Mouse (Mus musculus): Measurements from ENCODE around the gene Gm10477.
"Not testable (repeated sequence)": the region's sequence is repeated elsewhere in the genome, so short reads cannot be mapped to it uniquely, and the experiment has no call there.

Gene Gm10477

DNA sequence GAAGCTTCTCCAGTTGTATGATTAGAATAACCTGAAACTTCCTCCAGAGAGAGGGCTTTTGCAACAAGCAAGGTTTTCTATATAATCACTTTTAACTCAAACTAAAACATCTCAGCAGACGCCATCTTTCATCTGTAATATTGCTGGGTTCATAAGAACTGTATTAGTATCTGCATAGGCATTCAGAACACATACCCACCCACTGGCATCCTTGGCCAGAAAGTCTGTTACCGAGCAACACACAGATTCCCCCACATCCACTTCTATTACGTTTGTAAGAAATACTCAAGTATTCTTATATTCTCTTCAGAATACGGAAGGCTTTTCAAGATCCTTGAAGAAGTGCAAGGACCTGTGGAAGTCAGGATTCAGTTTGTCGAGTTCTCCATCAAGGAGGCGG, at the start of gene Gm10477:
Gene Gm10477, plus strand, starts transcription at position 301 of the 400 bp plus-strand sequence.
- DNase-seq (ENCODE audit: low read depth, low spot score): not testable (repeated sequence)

DNA sequence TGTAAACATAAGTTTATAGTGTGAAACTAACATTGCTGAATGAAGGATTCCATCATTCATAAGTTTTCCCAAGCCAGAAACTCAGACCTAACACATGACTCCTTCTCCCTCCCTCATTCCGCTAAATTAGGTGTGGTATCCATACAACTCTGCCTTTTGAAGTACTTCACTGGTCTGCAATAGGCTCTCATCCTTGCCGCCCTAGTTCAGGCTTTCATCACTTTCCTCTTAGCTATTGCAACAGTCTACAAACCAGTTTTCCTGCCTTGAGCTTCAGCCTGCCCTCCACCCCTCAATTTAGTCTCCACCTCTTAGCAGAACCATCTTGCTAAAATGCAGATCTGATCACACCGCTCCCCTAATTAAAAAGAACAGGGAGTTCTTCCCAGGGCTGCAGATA, 47.0 kb upstream of the Gm10477 start:
- DNase-seq (ENCODE audit: low read depth, low spot score): no peak

DNA sequence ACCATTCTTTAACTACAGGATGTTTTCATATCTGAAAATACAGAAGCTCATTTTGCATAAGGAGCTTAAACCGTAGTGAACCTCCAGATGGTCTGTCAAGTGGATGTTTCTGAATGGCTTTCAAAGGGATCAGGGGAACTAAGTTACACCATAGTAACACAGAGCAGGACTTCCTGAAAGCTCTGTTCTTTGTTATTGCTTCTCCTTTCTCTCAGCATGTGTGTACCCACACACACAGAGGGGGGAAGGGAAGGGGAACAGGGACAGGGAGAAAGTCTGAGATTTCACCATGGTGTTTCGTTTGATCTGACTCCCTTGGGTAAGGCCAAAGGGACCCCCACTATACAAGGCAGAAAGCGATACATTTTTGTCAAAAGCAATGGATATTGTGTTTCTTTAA, 42.6 kb upstream of the Gm10477 start:
- no peak for DNase-seq (ENCODE audit: low read depth, low spot score)

DNA sequence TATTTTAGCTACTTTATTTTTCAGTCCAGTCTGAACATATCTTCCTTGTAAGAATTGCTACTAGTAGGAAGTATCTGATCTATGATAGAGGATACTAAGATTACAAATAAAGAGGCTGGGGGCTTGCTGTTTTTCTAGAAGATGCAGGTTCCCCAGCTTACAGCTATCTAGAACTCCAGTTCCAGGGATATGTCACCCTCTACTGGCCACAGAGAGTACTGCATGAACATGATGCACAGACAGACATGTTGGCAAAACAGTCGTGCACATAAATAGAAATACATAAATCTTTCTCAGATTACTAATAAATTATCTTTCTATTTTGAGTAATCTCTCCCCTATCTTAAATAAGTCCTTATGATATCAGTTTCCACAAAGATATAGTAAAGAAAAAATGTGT, 34.8 kb upstream of the Gm10477 start:
- DNase-seq (ENCODE audit: low read depth, low spot score): peak; percentile 75

DNA sequence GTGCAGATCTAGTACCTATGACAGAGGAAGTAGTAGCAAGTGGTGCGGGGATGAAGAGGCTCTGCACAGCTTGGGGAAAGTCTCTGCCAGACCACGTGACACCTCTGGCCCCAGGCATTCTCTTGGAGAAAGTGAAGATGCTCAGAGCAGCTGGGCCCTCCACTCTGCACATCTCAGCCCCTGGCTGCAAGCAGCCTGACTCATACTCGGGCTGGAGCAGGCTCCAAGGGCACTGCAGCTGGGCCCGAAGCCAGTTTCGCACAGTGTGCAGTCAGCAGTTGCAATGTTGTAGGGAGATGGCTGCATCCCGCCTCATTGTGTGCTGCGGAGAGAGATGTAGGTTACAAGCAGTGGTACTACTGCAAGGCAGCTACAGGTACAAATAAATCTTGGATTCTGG, 27.3 kb upstream of the Gm10477 start:
- no peak for DNase-seq (ENCODE audit: low read depth, low spot score)

DNA sequence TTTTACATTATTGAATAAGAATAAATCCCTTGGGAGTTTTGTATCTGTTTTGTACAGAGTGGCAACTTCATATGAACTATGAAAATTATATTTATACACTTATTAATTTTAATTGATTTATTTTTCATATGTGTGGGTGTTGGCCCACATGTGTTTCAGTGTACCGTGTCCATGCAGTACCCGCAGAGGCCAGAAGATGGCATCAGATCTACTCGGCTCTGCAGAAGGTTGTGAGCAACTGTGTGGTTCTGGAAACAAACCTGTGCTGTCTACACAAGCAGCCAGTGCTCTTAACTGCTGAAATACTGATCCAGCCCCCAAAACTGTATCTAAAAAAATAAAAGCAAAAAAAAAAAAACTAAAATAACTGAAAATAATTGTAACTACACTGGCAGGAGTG, 6.7 kb downstream of the Gm10477 start:
- DNase-seq (ENCODE audit: low read depth, low spot score): peak; percentile 46

DNA sequence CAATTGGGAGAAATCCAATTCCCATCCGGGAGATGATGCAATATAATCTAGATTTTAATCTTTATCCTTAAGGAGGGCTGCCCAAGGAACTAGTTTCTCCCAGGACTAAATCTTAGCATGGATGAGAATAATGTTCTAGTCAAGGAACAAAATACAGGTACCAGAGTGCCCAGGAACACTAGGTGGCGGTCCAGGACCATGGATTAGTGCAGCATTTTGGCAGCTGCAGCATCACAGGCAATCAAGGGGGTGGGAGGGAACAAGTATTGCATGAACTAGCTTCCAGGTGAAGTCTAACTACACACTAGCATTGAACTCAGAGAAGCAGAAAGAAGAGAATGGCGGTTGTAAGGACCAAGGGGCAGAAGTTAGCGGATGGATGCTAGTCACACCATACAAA, 12.6 kb downstream of the Gm10477 start:
- DNase-seq (ENCODE audit: low read depth, low spot score): peak; percentile 31

DNA sequence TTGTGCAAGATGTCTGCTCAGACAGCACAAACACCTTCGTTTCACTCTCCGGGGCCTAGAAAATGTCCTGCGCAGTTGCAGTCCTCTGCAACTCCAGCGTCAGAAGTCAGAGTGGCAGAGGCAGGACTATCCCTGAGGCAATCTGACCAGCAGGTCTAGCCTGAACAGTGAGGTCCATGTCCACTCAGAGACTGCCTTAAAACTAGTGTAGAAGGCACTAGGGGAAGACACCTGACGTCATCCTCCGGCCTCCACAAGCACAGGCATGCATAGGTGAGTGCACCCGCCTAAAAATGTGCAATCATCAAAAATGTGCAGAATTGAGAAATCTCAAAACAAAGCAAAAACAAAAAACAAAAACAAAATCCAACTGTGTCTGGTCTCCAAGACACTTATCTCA, 25.0 kb downstream of the Gm10477 start, which contains the start of gene Gm648:
Gene Gm648, minus strand, starts transcription at position 101 of the 400 bp plus-strand sequence.
- DNase-seq (ENCODE audit: low read depth, low spot score): no peak

DNA sequence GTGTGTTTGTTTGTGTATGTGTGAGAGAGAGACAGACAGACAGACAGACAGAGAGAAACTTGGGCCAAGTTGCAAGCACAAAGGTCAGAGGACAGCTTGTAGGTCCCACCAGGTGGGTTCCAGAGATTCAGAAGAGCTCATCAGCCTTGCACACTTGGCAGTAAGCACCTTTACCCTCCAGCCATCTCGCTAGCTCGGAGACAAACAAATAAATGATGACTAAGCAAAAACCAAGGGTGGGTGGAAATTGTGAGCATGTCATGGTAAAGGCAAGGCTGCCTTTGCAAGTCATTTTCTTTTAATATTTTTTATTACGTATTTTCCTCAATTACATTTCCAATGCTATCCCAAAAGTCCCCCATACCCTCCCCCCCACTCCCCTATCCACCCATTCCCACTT, 29.0 kb downstream of the Gm10477 start:
- no peak for DNase-seq (ENCODE audit: low read depth, low spot score)

DNA sequence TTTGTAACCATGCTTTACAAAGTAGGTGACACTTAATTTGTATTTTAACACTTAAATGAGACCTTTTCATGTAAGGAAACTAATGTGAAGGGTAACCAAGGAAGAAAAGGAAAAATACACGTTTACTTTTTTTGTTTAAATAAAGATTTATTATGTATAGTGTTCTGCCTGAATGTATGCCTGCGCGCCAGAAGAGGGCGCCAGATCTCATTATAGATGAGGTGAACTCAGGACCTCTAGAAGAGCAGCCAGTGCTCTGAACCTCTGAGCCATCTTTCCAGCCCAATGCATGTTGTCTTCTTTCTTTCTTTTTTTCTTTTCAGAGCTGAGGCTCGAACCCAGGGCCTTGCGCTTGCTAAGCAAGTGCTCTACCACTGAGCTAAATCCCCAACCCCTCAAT, 47.9 kb downstream of the Gm10477 start:
- peak; percentile 2 for DNase-seq (ENCODE audit: low read depth, low spot score)

All from forelimb bud, embryonic 11.5 days (tissue).